Mouse (Mus musculus): ENCODE results near the gene Vps35. TPM values are rescaled to one million over a fixed set of nuclear protein-coding genes. Genes with fewer than 3 reads are reported as not detected.

The Vps35 gene
- polyA plus RNA-seq (2012; rRNA removed), result 92.0 and 94.3 TPM in 2 replicates

GRCm38 (mm10) chr8:85299434-85300077, at the start of gene Vps35, which contains the start of gene Orc6:
Gene Vps35, minus strand, starts transcription at chr8:85299802.
Gene Orc6, plus strand, starts transcription at chr8:85299632.
- DNase-seq (ENCODE audit: low spot score), result peak; percentile 91

- no peak for DNase-seq (ENCODE audit: low spot score)
Observed at GRCm38 (mm10) chr8:85339871-85340573, 40.4 kb upstream of the Vps35 start.

GRCm38 (mm10) chr8:85337681-85338080, 38.1 kb upstream of the Vps35 start:
- no peak for DNase-seq (ENCODE audit: low spot score)

GRCm38 (mm10) chr8:85336211-85336933, 36.8 kb upstream of the Vps35 start:
- no peak for DNase-seq (ENCODE audit: low spot score)

- no peak for DNase-seq (ENCODE audit: low spot score)
Observed at GRCm38 (mm10) chr8:85335105-85335504, 35.5 kb upstream of the Vps35 start.

DNA sequence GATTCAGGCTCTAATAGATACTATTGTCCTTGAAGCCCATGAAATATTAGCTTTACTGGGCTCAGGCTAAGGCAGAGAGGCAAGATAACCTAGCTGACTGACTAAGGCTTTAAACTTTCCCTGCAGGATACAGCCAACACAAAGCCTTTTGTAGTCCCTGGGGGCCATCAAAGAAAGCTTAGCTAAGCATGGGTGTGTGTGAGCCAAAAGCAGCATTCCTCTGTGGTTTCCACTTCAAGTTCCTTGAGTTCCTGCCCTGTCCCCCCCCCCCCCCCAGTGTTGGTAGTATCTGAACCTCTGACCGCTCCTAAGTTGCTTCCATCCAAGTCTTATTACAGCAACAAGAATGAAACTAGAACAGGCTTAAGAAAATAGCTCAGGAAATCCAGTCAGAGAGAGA, 29.9 kb upstream of the Vps35 start:
- no peak for DNase-seq (ENCODE audit: low spot score)

DNA sequence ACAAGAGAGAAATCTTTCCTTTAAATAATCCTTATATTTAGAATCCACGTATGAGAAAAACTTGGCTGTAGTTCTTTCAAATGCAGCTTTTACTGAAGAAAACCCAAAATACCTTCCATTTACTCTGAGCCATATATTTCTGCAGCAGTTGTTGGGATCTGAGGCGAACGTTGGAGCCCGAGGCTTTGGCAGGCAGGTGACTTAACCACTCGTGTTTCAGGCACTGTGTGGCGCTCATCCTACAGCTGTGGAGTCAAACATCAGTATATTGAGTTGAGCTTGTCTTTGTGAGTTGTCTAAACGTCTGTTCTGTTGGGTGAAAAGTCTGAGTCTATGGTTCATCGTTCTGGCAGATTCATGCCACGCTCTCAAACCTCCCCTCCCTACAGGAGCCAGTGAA, 27.4 kb upstream of the Vps35 start:
- DNase-seq (ENCODE audit: low spot score), result no peak

- no peak for DNase-seq (ENCODE audit: low spot score)
Observed at GRCm38 (mm10) chr8:85323084-85323483, 23.5 kb upstream of the Vps35 start.

- DNase-seq (ENCODE audit: low spot score), result peak; percentile 37
Observed at GRCm38 (mm10) chr8:85321981-85322380, 22.4 kb upstream of the Vps35 start.

DNA sequence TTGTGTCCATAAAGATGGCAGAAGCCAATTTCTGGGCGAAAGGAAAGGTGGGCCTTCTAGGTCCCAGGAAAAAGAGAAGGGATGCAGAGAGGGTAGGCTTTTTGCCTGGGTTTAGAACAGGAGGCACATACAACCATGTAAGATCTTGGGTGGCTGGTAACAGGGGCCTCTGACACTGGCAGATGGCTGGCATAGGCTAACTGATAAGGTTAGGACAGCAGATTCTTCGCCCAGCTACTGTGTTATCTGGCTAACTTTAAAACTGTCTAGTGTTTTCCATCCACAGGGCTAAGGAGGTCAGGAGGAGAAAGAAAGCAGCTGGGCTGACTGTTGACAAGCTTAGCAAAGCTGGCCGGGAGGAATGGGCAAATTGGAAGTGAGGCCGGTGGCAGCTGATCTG, 18.9 kb upstream of the Vps35 start:
- DNase-seq (ENCODE audit: low spot score), result no peak

DNA sequence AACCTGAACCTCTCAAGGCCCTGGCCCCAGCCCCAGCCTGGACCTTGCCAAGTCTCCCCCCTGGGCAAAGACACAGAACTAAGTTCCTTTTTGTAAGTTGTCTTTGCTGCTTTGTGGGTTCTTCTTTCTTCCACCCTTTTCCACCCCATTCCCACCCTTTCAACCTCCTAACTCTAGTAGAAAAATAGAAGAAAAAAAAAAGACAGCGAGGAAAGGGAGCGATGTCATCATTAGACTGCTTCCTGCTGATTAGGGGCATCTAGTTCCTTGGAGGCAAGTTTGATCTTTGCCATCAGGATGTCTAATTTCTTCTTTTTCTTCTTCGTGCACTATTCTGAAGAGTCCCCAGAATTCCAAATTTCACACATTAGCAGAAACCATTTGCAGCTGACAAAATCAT, 13.4 kb upstream of the Vps35 start:
- no peak for DNase-seq (ENCODE audit: low spot score)

DNA sequence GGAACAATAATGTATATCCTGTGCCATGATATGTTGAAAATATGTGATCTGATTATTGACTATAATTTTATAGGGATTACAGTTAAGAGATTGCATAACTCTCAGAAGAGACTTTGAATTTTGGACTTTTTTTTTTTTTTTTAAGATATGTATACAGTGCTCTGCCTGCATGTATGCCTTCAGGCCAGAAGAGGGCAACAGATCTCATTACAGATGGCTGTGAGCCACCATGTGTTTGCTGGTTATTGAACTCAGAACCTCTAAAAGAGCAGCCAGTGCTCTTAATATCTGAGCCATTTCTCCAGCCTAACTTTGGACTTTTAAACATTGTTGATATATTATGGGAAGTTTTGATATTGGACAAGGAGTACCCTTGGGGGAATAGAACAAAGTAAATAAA, 12.1 kb upstream of the Vps35 start:
- DNase-seq (ENCODE audit: low spot score), result no peak

GRCm38 (mm10) chr8:85308564-85308963, 9.0 kb upstream of the Vps35 start:
- no peak for DNase-seq (ENCODE audit: low spot score)

DNA sequence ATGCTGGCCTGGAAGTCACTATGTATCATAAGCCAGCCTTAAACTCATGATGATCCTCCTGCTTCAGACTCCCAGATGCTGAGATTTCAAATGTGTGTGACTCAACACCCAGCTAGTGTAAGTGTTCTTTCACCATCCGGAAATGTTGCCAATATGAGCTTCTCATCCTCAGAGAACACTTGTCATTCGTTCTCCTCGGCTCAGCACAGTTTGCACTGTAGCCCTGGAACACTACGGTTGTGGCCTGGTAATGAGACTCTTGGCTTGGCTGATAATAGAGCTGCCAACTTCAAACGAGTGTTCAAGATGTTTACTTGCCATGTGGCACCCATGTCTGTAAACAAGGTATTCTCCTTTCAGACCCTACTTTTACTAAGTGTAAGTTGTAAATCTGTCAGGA, 3.9 kb upstream of the Vps35 start:
- no peak for DNase-seq (ENCODE audit: low spot score)

- DNase-seq (ENCODE audit: low spot score), result no peak
Observed at GRCm38 (mm10) chr8:85302931-85303330, 3.3 kb upstream of the Vps35 start.

- DNase-seq (ENCODE audit: low spot score), result no peak
Observed at GRCm38 (mm10) chr8:85301941-85302340, 2.3 kb upstream of the Vps35 start.

GRCm38 (mm10) chr8:85298600-85299433, 785 bp downstream of the Vps35 start:
- no peak for DNase-seq (ENCODE audit: low spot score)

- no peak for DNase-seq (ENCODE audit: low spot score)
Observed at GRCm38 (mm10) chr8:85286846-85287245, 12.8 kb downstream of the Vps35 start.

GRCm38 (mm10) chr8:85227297-85227696, 72.3 kb downstream of the Vps35 start:
- no peak for DNase-seq (ENCODE audit: low spot score)

DNA sequence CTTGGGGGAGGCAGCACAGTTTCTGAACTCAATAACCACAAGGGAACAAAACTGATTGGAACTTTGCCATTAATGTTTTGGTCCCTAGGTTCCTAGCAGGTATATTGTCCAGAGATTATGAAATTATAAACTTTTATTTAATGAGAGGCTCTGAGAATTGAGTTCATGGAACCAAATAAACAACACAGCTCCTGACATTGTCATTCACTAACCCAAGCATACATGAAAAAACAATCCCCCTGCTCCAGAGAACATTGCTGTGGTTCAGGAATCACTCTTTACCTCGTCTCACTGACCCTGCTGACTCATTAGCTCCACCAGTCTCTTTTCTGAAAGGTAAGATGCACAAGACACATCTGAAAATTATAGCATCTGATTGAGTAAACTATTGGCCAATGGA, 73.9 kb downstream of the Vps35 start, which contains the start of gene Olfr371:
TSS of gene Olfr371 (plus strand) at position 301 of the 400 bp plus-strand sequence.
- DNase-seq (ENCODE audit: low spot score), result no peak

- DNase-seq (ENCODE audit: low spot score), result no peak
Observed at GRCm38 (mm10) chr8:85220992-85221391, 78.6 kb downstream of the Vps35 start.

DNA sequence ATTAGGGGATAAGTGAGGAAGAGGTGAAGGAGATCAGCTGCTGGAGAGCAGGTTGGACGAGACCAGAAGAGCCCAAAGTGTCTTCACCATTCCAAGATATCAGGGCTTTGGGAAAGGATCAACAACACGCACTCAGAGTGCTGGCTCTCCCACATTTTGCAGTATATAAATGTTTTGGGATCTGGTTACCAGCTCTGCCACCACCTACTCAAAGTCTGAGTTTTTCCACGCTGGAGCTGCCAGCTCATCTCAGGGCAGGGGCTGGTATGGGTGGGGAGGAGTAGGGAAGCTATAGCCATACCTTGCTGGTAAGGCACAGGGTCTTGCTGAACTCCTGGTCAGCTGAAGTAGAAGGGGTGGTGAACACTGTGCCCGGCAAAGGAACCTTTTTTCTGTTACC, 79.4 kb downstream of the Vps35 start:
- DNase-seq (ENCODE audit: low spot score), result no peak
